Mouse (Mus musculus) C2C12 (cell line): Measurements from ENCODE around the gene Gm17657. TPM values are rescaled to one million over a fixed set of nuclear protein-coding genes. Genes with fewer than 3 reads are reported as not detected.

ENCODE experiments used
- H3K27me3 ChIP-seq: one replicate; pipeline ENCODE4 v1.6.1; 2011; ENCODE audit not compliant: control insufficient read depth, insufficient read depth, insufficient read length
- H3K36me3 ChIP-seq: one replicate; pipeline ENCODE4 v1.6.1; 2011; ENCODE audit not compliant: control insufficient read depth, insufficient read depth
- H3K4me3 ChIP-seq: one replicate; pipeline ENCODE4 v1.5.1; 2011; ENCODE audit warnings: mild to moderate bottlenecking, control low read depth; ENCODE audit not compliant: poor library complexity, insufficient read depth, severe bottlenecking
- H3K79me2 ChIP-seq: one replicate; pipeline ENCODE4 v1.6.1; 2011; ENCODE audit not compliant: control insufficient read depth, insufficient read depth
- H3K79me3 ChIP-seq: one replicate; pipeline ENCODE4 v1.6.1; 2011; ENCODE audit warnings: low read depth, control low read depth
- H3ac ChIP-seq: one replicate; pipeline ENCODE3; 2011; ENCODE audit warnings: low read depth; ENCODE audit not compliant: control insufficient read depth, insufficient read length
- CEBPB ChIP-seq: IDR thresholded peaks from one replicate; pipeline ENCODE4 v1.6.1; 2011; ENCODE audit warnings: low read depth, mild to moderate bottlenecking, control low read depth, moderate library complexity
- CTCF ChIP-seq: IDR thresholded peaks from one replicate; pipeline ENCODE4 v1.5.1; 2011; ENCODE audit not compliant: control insufficient read depth, insufficient read depth, insufficient read length
- FOSL1 ChIP-seq: IDR thresholded peaks from one replicate; pipeline ENCODE4 v1.8.0; 2011; ENCODE audit warnings: mild to moderate bottlenecking, low read length; ENCODE audit not compliant: poor library complexity, insufficient read depth, severe bottlenecking
- MAX ChIP-seq: IDR thresholded peaks from one replicate; pipeline ENCODE4 v1.6.1; 2011; ENCODE audit warnings: mild to moderate bottlenecking, control low read depth
- MYOD1 ChIP-seq: IDR thresholded peaks from one replicate; pipeline ENCODE4 v1.6.1; 2011; ENCODE audit warnings: low read depth; ENCODE audit not compliant: control insufficient read depth, insufficient read length
- MYOG ChIP-seq: IDR thresholded peaks from one replicate; pipeline ENCODE4 v1.6.1; 2011; ENCODE audit not compliant: control insufficient read depth, insufficient read length; ENCODE audit errors: extremely low read depth
- USF1 ChIP-seq: IDR thresholded peaks from one replicate; pipeline ENCODE4 v1.6.1; 2011; ENCODE audit warnings: low read depth, mild to moderate bottlenecking, control low read depth, moderate library complexity
- polyA plus RNA-seq: library from polyadenylated mRNA; unstranded; fragments of >200 nt; fragmentation: generic; extraction: Trizol; gene quantifications from one replicate; pipeline ENCODE4 v1.2.1, GENCODE M21; 2012; ENCODE audit warnings: missing spikeins

Gene Gm17657
- polyA plus RNA-seq, 1 experiment: not detected

GRCm38 (mm10) chr17:29488978-29489970 lies 60.2 kb downstream of the Gm17657 start:
- Histone ChIP-seq H3K4me3 (peak overlapping the region; percentile 42), H3K36me3 (peaks cover 7% of the 10 kb centered on the region), H3K79me3 (peaks cover 5% of the 10 kb centered on the region), H3K27me3 (no peaks in the 10 kb centered on the region), H3K79me2 (peaks cover 13% of the 10 kb centered on the region), H3ac (peak overlapping the region; percentile 70)
- no peak for TF ChIP-seq CTCF
- TF ChIP-seq MAX: no peak
- no peak for TF ChIP-seq FOSL1
- TF ChIP-seq MYOG: no peak
- TF ChIP-seq MYOD1: no peak
- TF ChIP-seq USF1: no peak
- no peak for TF ChIP-seq CEBPB

DNA sequence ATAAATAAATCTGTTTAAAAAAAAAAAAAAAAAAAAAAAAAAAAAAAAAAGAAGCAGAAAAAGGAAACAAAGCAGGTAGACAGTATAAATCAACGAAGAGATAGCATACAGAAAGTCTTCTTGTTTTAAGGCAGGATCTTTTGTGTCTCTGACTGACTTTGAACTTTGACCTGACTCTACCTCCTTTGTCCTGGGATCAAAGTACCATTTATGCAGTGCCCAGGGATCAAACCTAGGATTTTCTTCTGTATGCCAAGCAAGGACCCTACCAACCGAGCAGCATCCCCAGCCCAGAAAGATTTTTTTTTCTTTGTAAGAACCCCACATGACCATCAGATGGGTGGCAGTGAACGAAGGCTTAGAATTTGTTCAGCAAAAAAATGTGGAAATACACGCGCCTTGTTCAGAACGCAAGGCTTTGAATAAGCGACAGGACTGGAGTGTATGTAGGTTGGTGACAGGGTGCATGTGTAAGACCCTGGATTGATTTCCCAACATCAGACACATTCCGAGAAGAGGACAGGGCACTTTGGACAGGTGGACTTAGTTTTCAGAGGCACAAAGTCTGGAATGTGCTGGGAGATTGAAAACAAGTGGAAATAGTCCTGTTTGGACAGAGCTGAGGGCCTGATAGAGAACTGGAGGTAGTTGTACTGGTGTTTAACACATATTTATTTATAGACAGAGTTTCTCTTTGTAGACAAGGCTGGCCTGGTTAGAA lies 61.0 kb downstream of the Gm17657 start:
- H3K79me3 ChIP-seq: peaks cover 3% of the 10 kb centered on the region
- H3K4me3 ChIP-seq: no peak overlapping the region
- no peaks in the 10 kb centered on the region for H3K27me3 ChIP-seq
- TF ChIP-seq CTCF (no peak), USF1 (no peak), MYOD1 (no peak), MAX (no peak), FOSL1 (no peak), CEBPB (no peak), MYOG (no peak)
- H3K36me3 ChIP-seq: no peaks in the 10 kb centered on the region
- H3ac ChIP-seq: no peak overlapping the region
- peaks cover 9% of the 10 kb centered on the region for H3K79me2 ChIP-seq

DNA sequence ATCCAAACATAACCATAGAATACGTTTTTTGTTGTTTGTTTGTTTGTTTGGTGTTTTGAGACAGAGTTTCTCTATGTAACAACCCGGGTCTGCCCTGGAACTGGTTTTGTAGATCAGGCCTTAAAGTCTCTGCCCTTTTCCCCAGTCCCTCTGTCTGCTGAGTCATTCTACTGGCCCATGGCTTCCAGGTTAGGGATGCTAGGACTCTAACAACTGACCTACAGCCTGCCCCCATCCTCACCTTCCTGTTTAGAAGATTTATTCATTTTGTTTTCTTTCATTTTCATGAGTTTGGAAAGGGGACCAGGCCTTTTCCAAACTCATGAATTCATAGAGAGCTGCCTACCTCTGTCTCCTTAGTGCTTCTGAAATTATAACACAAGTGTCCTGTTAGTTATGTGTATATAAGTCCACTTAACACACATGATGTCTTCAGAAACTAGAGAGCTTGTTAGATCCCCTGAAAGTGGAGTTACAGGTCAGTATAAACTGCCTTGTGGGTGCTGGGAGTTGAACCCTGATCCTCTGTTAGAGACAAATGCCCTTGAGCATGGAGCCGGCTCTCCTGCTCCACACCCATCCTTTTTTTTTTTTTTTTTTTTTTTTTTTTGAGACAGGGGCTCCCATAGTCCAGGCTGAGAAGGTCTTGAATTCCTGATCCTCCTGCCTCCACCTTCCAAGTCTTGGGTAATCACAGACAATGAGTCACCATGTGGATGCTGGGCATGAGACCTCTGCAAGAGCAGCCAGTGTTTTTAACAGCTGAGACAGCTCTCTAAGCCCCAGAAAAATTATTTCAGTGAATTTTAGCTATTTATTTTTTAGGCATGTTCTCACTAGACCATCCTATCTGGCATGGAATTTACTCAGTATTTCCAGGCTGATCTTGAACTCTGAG lies 63.9 kb downstream of the Gm17657 start:
- Histone ChIP-seq H3K36me3 (no peaks in the 10 kb centered on the region), H3K79me2 (no peaks in the 10 kb centered on the region), H3ac (no peak overlapping the region), H3K27me3 (no peaks in the 10 kb centered on the region), H3K4me3 (no peak overlapping the region), H3K79me3 (no peaks in the 10 kb centered on the region)
- TF ChIP-seq CEBPB (peak; percentile 92), FOSL1 (no peak), USF1 (no peak), MAX (no peak), CTCF (no peak), MYOD1 (no peak)

DNA sequence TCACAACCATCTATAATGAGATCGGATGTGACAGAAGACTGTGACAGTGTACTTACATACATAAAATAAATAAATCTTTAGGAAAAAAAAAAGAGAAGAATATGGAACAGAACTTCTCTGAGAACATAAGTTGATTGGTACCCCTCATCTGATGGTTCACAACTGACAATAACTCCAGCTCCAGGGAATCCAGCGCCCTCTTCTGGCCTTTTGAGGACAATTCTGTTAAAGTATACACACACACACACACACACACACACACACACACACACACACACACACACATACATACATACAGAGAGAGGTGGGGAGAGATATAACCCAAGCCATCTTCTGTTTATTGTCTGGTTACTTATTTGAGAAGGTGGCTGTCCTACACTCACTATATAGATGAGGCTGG lies 65.0 kb downstream of the Gm17657 start:
- no peaks in the 10 kb centered on the region for H3K27me3 ChIP-seq

DNA sequence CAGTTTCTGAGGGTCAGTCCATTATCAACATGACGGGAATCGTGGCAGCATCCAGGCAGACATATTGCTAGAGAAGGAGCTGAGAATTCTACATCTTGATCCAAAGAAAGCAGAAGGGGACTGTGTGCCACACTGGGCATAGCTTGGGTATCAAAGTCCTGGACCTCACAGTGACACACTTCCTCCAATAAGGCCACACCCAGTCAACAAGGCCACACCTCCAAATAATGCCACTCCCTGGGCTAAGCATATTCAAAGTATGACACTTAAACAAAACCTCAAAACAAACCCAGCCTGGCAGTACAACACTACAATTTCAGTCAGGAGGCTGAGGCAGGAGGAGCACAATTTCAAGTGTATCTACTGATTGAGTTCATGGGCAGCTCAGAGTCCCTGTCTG lies 66.2 kb downstream of the Gm17657 start:
- no peak overlapping the region for H3ac ChIP-seq
- TF ChIP-seq MYOG: no peak
- no peak for TF ChIP-seq CEBPB
- no peak for TF ChIP-seq CTCF
- TF ChIP-seq USF1: no peak
- TF ChIP-seq MYOD1: no peak
- TF ChIP-seq FOSL1: no peak
- no peak for TF ChIP-seq MAX
- no peaks in the 10 kb centered on the region for H3K36me3 ChIP-seq
- no peak overlapping the region for H3K4me3 ChIP-seq
- no peaks in the 10 kb centered on the region for H3K27me3 ChIP-seq
- no peaks in the 10 kb centered on the region for H3K79me3 ChIP-seq
- no peaks in the 10 kb centered on the region for H3K79me2 ChIP-seq

More for the DNA sequence above, 65.0 kb downstream of the Gm17657 start:
- Histone ChIP-seq H3K36me3 (no peaks in the 10 kb centered on the region), H3ac (no peak overlapping the region), H3K79me2 (no peaks in the 10 kb centered on the region), H3K4me3 (no peak overlapping the region), H3K79me3 (no peaks in the 10 kb centered on the region)
- no peak for TF ChIP-seq CTCF
